Mouse (Mus musculus): ENCODE data around the gene Slc2a1. TPM values are rescaled to one million over a fixed set of nuclear protein-coding genes. Genes with fewer than 3 reads are reported as not detected.

The Slc2a1 gene
- polyA plus RNA-seq, 1 experiment from 2014 or later = 78.8 TPM

MicroRNAs within 50 kb of the gene (microRNA counts, 519-probe panel; counts per million panel counts)
- microRNA mmu-miR-1957 = 955 counts per million, percentile 5 among the panel's probes with 10 or more counts

Small RNAs within 50 kb of the gene (microRNA-seq; reads per million reads assigned to microRNA genes)
- gene Mir1957a = not detected

Other genes starting within 250 kb of the Slc2a1 start
- gene Olfr1331, start 244.1 kb upstream of the Slc2a1 start, polyA plus RNA-seq (2015; fragmentation: Nextera tagmentation; extraction: Ambion mirVana) = not detected in 2 replicates
- not detected in 2 replicates for gene Olfr1330, start 220.1 kb upstream of the Slc2a1 start, polyA plus RNA-seq (2015; fragmentation: Nextera tagmentation; extraction: Ambion mirVana)
- not detected in 2 replicates for gene Olfr1329, start 191.2 kb upstream of the Slc2a1 start, polyA plus RNA-seq (2015; fragmentation: Nextera tagmentation; extraction: Ambion mirVana)
- gene Olfr1328, start 170.1 kb upstream of the Slc2a1 start, polyA plus RNA-seq (2015; fragmentation: Nextera tagmentation; extraction: Ambion mirVana) = not detected in 2 replicates
- gene Lao1, start 147.1 kb upstream of the Slc2a1 start, polyA plus RNA-seq (2015; fragmentation: Nextera tagmentation; extraction: Ambion mirVana) = not detected in 2 replicates
- gene Zfp691, start 65.5 kb downstream of the Slc2a1 start, polyA plus RNA-seq (2015; fragmentation: Nextera tagmentation; extraction: Ambion mirVana) = 4.4 and 4.8 TPM in 2 replicates
- gene Ermap, start 81.3 kb downstream of the Slc2a1 start, polyA plus RNA-seq (2015; fragmentation: Nextera tagmentation; extraction: Ambion mirVana) = 0.79 and 1.2 TPM in 2 replicates
- gene Svbp, start 86.6 kb downstream of the Slc2a1 start, polyA plus RNA-seq (2015; fragmentation: Nextera tagmentation; extraction: Ambion mirVana) = 198 and 242 TPM in 2 replicates
- 0.29 and 0.54 TPM in 2 replicates for gene Tmem269, start 109.5 kb downstream of the Slc2a1 start, polyA plus RNA-seq (2015; fragmentation: Nextera tagmentation; extraction: Ambion mirVana)
- gene AU022252, start 124.0 kb downstream of the Slc2a1 start, polyA plus RNA-seq (2015; fragmentation: Nextera tagmentation; extraction: Ambion mirVana) = 26.0 and 29.2 TPM in 2 replicates
- 14.1 and 14.9 TPM in 2 replicates for gene P3h1, start 124.2 kb downstream of the Slc2a1 start, polyA plus RNA-seq (2015; fragmentation: Nextera tagmentation; extraction: Ambion mirVana)
- gene Cldn19, start 146.7 kb downstream of the Slc2a1 start, polyA plus RNA-seq (2015; fragmentation: Nextera tagmentation; extraction: Ambion mirVana) = 0.36 and 0.81 TPM in 2 replicates
- gene Ybx1, start 185.9 kb downstream of the Slc2a1 start, polyA plus RNA-seq (2015; fragmentation: Nextera tagmentation; extraction: Ambion mirVana) = 815 and 871 TPM in 2 replicates
- gene Ppih, start 211.8 kb downstream of the Slc2a1 start, polyA plus RNA-seq (2015; fragmentation: Nextera tagmentation; extraction: Ambion mirVana) = 43.5 and 54.5 TPM in 2 replicates

Data from neural tube, embryonic 15.5 days (tissue).